Mouse (Mus musculus): Measurements from ENCODE around the gene B3galt1. TPM values are rescaled to one million over a fixed set of nuclear protein-coding genes. Genes with fewer than 3 reads are reported as not detected.

B3galt1 gene
- polyA plus RNA-seq, 1 experiment, result 0.59 TPM

DNA sequence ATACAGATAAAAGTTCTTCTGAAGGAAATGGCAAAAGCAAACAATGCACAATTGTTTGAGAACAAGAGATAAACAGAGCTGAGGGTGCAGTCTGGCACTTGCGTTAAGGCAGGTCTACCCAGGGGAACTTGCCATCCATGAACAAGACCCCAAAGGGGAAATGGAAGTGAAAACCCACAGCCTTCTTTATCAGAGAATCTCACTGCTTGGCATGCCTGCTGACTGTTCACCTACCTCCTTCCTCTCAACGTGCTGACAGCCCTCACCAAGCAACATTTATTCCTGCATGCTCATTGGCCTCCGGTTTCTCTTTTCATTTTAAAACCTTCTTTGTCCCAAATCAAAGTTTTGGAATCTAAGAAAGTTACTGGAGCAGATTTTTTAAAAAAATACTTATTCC, 62.0 kb downstream of the B3galt1 start:
- no peak overlapping the region for H3K27ac ChIP-seq (replicated peaks; ENCODE audit: low read depth, low read length)

DNA sequence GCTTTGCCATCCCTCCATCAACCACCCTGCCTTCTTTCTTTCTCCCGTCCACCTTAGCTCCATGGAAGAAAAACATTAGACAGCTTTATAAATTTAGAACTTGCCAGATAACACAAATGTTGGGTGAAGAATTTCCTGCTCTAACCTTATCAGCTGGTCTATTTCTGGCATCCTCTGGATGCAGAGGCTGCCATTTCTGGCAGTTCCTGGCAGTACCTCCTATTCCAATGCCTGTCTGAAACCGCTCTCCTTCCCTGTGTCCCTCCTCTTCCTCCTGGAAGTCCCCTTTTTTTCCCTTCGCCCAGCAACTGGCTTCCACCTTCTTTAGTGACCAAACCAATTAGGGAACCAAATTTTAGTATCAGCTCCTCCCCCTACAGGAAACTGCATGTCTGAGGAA, 62.6 kb downstream of the B3galt1 start:
- H3K4me3 ChIP-seq (ENCODE audit: insufficient read depth, low read depth, low read length), result no peak overlapping the region
- H3K27ac ChIP-seq (replicated peaks; ENCODE audit: low read depth, low read length), result no peak overlapping the region
- H3K4me1 ChIP-seq (ENCODE audit: control insufficient read depth, insufficient read depth, insufficient read length, low read length), result no peaks in the 10 kb centered on the region

More for the DNA sequence above, 62.0 kb downstream of the B3galt1 start:
- Histone ChIP-seq H3K4me3 (ENCODE audit: insufficient read depth, low read depth, low read length) (no peak overlapping the region), H3K4me1 (ENCODE audit: control insufficient read depth, insufficient read depth, insufficient read length, low read length) (no peaks in the 10 kb centered on the region)

- Histone ChIP-seq H3K27ac (replicated peaks; ENCODE audit: low read depth, low read length) (no peak overlapping the region), H3K4me1 (ENCODE audit: control insufficient read depth, insufficient read depth, insufficient read length, low read length) (no peaks in the 10 kb centered on the region), H3K4me3 (ENCODE audit: insufficient read depth, low read depth, low read length) (no peak overlapping the region)
Observed at GRCm38 (mm10) chr2:67654847-67655246, 89.2 kb downstream of the B3galt1 start.

DNA sequence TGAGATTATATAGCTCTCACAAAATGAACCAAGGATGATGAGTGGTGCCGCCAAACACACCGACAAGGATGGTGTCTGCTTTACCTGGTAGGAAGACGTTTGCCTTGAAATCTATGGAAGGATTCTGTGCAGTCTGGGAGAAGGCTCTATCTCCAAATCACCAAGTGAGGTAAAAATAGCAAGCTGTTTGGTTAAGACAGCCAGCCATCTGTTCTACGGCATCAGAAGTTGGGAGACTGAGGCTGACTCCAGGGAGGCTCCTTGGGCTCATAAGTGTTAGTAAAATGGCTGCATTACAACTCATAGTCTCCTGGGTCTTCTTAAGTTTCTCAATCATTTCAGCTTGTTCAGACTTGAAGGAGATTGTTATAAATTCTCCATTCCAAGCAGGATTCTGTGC, 91.7 kb downstream of the B3galt1 start:
- H3K4me3 ChIP-seq (ENCODE audit: insufficient read depth, low read depth, low read length), result no peak overlapping the region
- H3K4me1 ChIP-seq (ENCODE audit: control insufficient read depth, insufficient read depth, insufficient read length, low read length), result no peaks in the 10 kb centered on the region
- no peak overlapping the region for H3K27ac ChIP-seq (replicated peaks; ENCODE audit: low read depth, low read length)

GRCm38 (mm10) chr2:67658091-67658490, 92.4 kb downstream of the B3galt1 start:
- no peaks in the 10 kb centered on the region for H3K4me1 ChIP-seq (ENCODE audit: control insufficient read depth, insufficient read depth, insufficient read length, low read length)
- no peak overlapping the region for H3K4me3 ChIP-seq (ENCODE audit: insufficient read depth, low read depth, low read length)
- H3K27ac ChIP-seq (replicated peaks; ENCODE audit: low read depth, low read length), result no peak overlapping the region

- Histone ChIP-seq H3K27ac (replicated peaks; ENCODE audit: low read depth, low read length) (no peak overlapping the region), H3K4me3 (ENCODE audit: insufficient read depth, low read depth, low read length) (no peak overlapping the region), H3K4me1 (ENCODE audit: control insufficient read depth, insufficient read depth, insufficient read length, low read length) (no peaks in the 10 kb centered on the region)
Observed at GRCm38 (mm10) chr2:67671721-67672120, 106.0 kb downstream of the B3galt1 start.

GRCm38 (mm10) chr2:67677697-67678096, 112.0 kb downstream of the B3galt1 start:
- Histone ChIP-seq H3K27ac (replicated peaks; ENCODE audit: low read depth, low read length) (no peak overlapping the region), H3K4me1 (ENCODE audit: control insufficient read depth, insufficient read depth, insufficient read length, low read length) (no peaks in the 10 kb centered on the region), H3K4me3 (ENCODE audit: insufficient read depth, low read depth, low read length) (no peak overlapping the region)

- H3K4me3 ChIP-seq (ENCODE audit: insufficient read depth, low read depth, low read length), result no peak overlapping the region
- H3K27ac ChIP-seq (replicated peaks; ENCODE audit: low read depth, low read length), result no peak overlapping the region
- H3K4me1 ChIP-seq (ENCODE audit: control insufficient read depth, insufficient read depth, insufficient read length, low read length), result no peaks in the 10 kb centered on the region
Observed at GRCm38 (mm10) chr2:67724249-67724648, 158.6 kb downstream of the B3galt1 start.

GRCm38 (mm10) chr2:67730771-67731170, 165.1 kb downstream of the B3galt1 start:
- Histone ChIP-seq H3K27ac (replicated peaks; ENCODE audit: low read depth, low read length) (no peak overlapping the region), H3K4me3 (ENCODE audit: insufficient read depth, low read depth, low read length) (no peak overlapping the region), H3K4me1 (ENCODE audit: control insufficient read depth, insufficient read depth, insufficient read length, low read length) (no peaks in the 10 kb centered on the region)

DNA sequence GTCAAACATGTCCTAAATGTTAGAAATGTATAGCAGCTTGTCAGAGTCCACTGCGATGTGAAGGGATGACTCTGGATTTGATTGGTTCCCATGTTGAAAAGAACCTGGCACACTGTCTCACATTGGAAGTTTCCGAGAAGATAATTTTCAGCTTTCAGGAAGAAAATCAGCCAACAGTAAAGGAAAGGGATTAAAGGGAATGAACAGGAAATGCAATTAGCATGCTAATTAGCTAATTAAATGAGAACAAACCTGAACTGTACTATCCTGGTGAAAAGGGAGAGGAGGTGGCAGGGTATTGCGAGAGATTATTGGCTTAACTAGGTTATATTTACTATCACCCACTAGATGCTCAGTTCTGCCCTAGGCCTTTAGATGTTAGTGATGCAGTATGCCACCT, 185.9 kb downstream of the B3galt1 start:
- Histone ChIP-seq H3K27ac (replicated peaks; ENCODE audit: low read depth, low read length) (no peak overlapping the region), H3K4me1 (ENCODE audit: control insufficient read depth, insufficient read depth, insufficient read length, low read length) (no peaks in the 10 kb centered on the region), H3K4me3 (ENCODE audit: insufficient read depth, low read depth, low read length) (no peak overlapping the region)

- no peaks in the 10 kb centered on the region for H3K4me1 ChIP-seq (ENCODE audit: control insufficient read depth, insufficient read depth, insufficient read length, low read length)
- no peak overlapping the region for H3K4me3 ChIP-seq (ENCODE audit: insufficient read depth, low read depth, low read length)
- H3K27ac ChIP-seq (replicated peaks; ENCODE audit: low read depth, low read length), result no peak overlapping the region
Observed at GRCm38 (mm10) chr2:67756507-67756906, 190.8 kb downstream of the B3galt1 start.

GRCm38 (mm10) chr2:67787536-67787935, 221.9 kb downstream of the B3galt1 start:
- no peak overlapping the region for H3K4me3 ChIP-seq (ENCODE audit: insufficient read depth, low read depth, low read length)
- no peaks in the 10 kb centered on the region for H3K4me1 ChIP-seq (ENCODE audit: control insufficient read depth, insufficient read depth, insufficient read length, low read length)
- H3K27ac ChIP-seq (replicated peaks; ENCODE audit: low read depth, low read length), result no peak overlapping the region

DNA sequence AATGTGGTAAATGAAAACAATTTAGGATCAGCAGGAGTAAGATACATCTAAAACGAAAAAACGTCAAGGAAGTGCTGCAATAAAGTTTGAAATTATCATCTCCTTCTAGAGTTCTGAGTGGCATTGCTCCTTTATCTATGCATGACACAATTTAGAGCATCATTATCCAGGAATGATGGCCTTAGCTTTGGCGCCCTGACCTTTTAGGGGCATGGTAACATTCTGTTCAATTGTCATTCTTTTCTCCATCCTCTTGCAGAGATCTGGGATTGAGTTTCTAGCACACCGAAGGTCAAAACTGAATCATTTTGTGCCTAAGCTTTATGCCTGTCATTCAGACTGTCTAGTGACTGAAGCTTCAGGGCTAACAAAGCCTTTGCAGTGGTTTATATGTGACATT, 231.9 kb downstream of the B3galt1 start:
- H3K4me1 ChIP-seq (ENCODE audit: control insufficient read depth, insufficient read depth, insufficient read length, low read length), result no peaks in the 10 kb centered on the region
- no peak overlapping the region for H3K27ac ChIP-seq (replicated peaks; ENCODE audit: low read depth, low read length)
- no peak overlapping the region for H3K4me3 ChIP-seq (ENCODE audit: insufficient read depth, low read depth, low read length)

DNA sequence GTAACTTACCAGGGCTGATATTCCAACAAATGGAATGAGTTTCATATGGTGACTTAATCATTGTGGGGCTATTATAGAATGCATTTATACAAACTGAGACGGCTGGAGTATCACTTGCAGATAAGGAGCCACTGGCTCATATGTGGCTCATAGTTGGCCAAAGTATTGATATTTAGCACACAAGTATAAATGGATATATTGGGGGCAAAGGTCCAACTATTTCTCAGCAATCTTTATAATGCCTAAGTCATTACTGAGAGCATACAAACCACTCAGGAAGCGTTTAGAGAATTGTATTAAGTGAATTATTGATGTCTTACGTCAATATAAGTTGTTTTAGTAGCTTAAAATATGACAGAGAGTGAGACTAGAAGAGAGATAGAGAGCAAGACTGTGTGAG, 234.3 kb downstream of the B3galt1 start:
- Histone ChIP-seq H3K4me1 (ENCODE audit: control insufficient read depth, insufficient read depth, insufficient read length, low read length) (no peaks in the 10 kb centered on the region), H3K4me3 (ENCODE audit: insufficient read depth, low read depth, low read length) (no peak overlapping the region), H3K27ac (replicated peaks; ENCODE audit: low read depth, low read length) (no peak overlapping the region)

DNA sequence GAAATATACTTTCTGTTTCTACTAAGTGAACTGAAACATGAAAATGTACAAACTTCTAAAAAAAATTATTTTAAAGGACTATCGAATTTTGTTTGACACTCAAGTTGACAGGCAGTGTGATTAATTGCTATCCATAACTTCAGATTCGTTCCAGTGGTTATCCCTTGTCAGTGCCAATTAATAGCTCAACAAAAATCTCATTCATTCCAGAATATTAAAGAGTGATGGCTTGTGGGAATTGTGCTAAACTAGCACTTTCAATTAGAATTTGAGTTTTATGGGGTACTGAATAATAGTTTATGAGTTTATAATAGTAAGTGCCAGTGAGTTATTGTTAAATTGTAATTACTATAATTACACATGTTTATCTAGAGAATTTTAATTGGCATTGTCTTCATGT, 250.5 kb downstream of the B3galt1 start:
- H3K4me3 ChIP-seq (ENCODE audit: insufficient read depth, low read depth, low read length), result no peak overlapping the region

GRCm38 (mm10) chr2:67818014-67818413, 252.3 kb downstream of the B3galt1 start:
- H3K4me3 ChIP-seq (ENCODE audit: insufficient read depth, low read depth, low read length), result no peak overlapping the region
- H3K27ac ChIP-seq (replicated peaks; ENCODE audit: low read depth, low read length), result no peak overlapping the region
- no peaks in the 10 kb centered on the region for H3K4me1 ChIP-seq (ENCODE audit: control insufficient read depth, insufficient read depth, insufficient read length, low read length)

More for the DNA sequence above, 250.5 kb downstream of the B3galt1 start:
- no peak overlapping the region for H3K27ac ChIP-seq (replicated peaks; ENCODE audit: low read depth, low read length)
- H3K4me1 ChIP-seq (ENCODE audit: control insufficient read depth, insufficient read depth, insufficient read length, low read length), result no peaks in the 10 kb centered on the region

DNA sequence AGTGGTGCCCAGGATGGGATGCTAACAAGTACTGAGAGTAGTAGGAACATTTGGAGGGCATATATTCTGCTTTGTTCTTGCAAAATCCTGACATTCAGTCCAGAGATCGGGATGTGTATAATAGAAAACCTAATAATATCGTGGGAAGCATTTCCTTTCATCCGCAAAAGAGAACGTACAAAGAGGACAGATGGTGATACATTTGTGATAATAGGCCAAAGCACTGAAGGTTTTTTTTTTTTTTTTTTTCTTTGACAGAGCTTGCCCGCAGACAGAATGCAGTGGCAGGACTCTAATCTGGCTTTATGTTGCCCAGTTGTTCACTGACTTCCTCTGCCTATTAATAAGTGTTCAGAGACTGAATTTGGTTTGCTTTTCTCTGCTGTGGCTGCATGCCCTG, 256.7 kb downstream of the B3galt1 start:
- no peaks in the 10 kb centered on the region for H3K4me1 ChIP-seq (ENCODE audit: control insufficient read depth, insufficient read depth, insufficient read length, low read length)
- no peak overlapping the region for H3K4me3 ChIP-seq (ENCODE audit: insufficient read depth, low read depth, low read length)
- no peak overlapping the region for H3K27ac ChIP-seq (replicated peaks; ENCODE audit: low read depth, low read length)

Measured in brown adipose tissue, adult 24 weeks (tissue).